Mouse (Mus musculus): ENCODE results near the gene Olfr1033.
"Not testable (repeated sequence)": the region's sequence is repeated elsewhere in the genome, so short reads cannot be mapped to it uniquely, and the experiment has no call there.

Gene Olfr1033

GRCm38 (mm10) chr2:86020406-86020805 is at the start of gene Olfr1033:
TSS of gene Olfr1033 (plus strand) at chr2:86020633.
- peak; percentile 6 for DNase-seq (ENCODE audit: low spot score)

DNA sequence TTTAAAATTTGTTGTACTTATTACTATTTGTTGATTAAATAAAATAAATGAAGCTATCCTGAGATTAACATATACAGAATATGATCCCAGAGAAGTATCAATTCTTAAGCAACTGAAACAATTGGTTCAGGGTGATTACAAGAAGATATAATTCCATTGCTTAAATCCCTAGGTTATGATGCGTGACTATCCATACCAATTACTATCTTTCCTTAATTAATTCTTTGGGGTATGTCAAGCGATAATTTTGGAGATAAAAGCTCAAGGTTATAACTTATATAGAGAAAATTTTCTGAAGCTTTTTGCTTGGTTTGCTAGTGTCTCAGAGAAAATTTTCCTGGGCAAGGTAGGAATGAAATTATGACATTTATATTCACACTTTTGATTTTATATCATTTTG is 46.8 kb upstream of the Olfr1033 start, which contains the start of gene Olfr1029:
Olfr1029 (plus strand) TSS at position 301 of the 400 bp plus-strand sequence.
- DNase-seq (ENCODE audit: low spot score): no peak

- no peak for DNase-seq (ENCODE audit: low spot score)
Measured at GRCm38 (mm10) chr2:85978976-85979375, 41.5 kb upstream of the Olfr1033 start, which contains the start of gene Olfr1030. TSS of gene Olfr1030 (plus strand) at chr2:85979276.

GRCm38 (mm10) chr2:85990004-85990403 is 30.4 kb upstream of the Olfr1033 start, which contains the start of gene Olfr1031:
TSS of gene Olfr1031 (plus strand) at chr2:85990304.
- no peak for DNase-seq (ENCODE audit: low spot score)

DNA sequence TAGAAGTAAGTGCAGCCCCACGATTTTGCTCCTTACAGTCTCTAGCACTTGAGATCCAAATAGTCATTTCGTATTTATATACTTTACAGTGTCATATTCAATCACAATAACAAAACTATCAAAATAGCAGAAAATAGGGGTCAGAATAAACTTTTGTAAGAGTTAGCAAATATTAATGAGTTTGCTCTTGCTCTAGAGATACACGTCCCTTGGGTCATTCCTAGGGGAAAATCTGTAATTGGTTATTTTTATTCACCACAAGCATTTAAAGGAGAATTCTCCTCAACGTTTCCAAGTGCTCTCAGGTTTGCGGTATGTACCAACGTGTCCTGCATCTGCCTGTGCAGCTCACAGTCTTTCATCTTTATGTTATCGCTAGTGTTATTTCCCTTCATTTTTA is 15.2 kb upstream of the Olfr1033 start, which contains the start of gene Olfr1032:
Olfr1032 (plus strand) TSS at position 301 of the 400 bp plus-strand sequence.
- DNase-seq (ENCODE audit: low spot score): no peak

GRCm38 (mm10) chr2:86021518-86021917 is 1.1 kb downstream of the Olfr1033 start:
- DNase-seq (ENCODE audit: low spot score): not testable (repeated sequence)

GRCm38 (mm10) chr2:86045561-86045960 is 25.1 kb downstream of the Olfr1033 start, which contains the start of gene Olfr1034:
TSS of gene Olfr1034 (plus strand) at chr2:86045861.
- DNase-seq (ENCODE audit: low spot score): no peak

DNA sequence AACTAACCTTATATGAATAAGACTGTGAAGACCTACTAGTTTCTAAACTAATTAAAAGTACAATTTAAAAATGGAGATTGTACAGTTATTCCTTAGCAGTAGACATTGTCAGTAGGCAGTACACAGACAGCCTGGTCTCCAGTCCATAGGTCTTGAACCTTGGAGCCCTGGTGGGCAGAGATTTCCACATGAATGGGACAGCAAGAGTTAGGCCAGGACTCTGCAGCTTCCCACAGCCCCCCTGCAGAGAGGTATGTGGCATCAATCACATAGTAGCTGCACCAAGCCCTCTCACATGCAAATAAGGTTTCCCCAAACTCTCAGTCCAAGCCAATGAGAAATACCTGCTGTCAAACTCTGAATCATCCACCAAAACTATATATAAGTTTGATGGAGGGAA is 30.3 kb downstream of the Olfr1033 start:
- DNase-seq (ENCODE audit: low spot score): not testable (repeated sequence)

DNA sequence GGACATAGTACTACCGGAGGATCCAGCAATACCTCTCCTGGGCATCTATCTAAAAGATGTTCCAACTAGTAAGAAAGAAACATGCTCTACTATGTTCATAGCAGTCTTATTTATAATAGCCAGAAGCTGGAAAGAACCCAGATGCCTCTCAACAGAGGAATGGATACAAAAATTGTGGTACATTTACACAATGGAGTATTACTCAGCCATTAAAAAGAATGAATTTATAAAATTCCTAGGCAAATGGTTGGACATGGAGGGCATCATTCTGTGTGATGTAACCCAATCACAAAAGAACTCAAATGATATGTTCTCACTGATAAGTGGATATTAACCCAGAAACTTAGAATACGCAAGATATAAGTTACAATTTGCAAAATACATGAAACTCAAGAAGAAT is 43.3 kb downstream of the Olfr1033 start:
- not testable (repeated sequence) for DNase-seq (ENCODE audit: low spot score)

DNA sequence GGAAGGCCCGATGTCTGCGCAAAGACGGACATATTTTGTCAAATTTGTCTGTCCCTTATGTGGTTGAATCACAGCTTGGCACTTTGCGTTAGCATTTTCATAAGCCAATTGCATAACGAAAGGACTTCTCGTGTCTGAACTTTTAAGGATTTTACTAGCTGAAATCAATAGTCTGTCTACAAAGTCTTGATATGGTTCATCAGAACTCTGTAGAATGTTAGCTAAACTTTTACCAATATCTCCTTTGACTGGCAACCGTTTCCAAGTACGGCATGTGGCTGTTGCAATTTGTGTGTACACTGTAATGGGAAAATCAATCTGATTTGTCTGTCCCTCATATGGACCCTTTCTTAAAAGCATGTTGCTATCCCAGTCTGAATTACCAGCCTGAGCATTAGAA is 49.8 kb downstream of the Olfr1033 start:
- no peak for DNase-seq (ENCODE audit: low spot score)

DNA sequence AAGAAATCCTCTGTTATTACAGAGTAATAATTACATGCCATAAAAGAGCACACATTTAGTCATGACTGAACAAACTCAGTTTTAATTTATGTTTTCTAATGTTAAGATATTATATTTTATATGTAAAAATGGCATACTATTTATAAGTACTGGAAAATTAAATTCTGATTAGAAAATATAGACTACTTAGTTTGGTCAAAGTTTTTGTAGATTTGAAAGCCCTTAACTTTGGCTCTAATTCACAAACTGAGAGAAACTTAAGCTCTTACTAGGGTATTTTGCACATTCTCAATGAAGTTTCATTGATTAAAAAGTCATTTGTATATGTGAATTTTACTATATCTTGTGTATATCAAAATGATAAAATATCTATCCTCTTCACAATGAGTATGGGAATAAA is 53.3 kb downstream of the Olfr1033 start, which contains the start of gene Olfr1036:
Olfr1036 (plus strand) TSS at position 301 of the 400 bp plus-strand sequence.
- DNase-seq (ENCODE audit: low spot score): not testable (repeated sequence)

GRCm38 (mm10) chr2:86080478-86080877 is 60.0 kb downstream of the Olfr1033 start:
- not testable (repeated sequence) for DNase-seq (ENCODE audit: low spot score)

- DNase-seq (ENCODE audit: low spot score): no peak
Measured at GRCm38 (mm10) chr2:86087285-86087684, 66.9 kb downstream of the Olfr1033 start, which contains the start of gene Olfr1037. TSS of gene Olfr1037 (minus strand) at chr2:86087385.

Measured in ovary, postnatal 14 days (tissue).